Mouse (Mus musculus) embryonic facial prominence, embryonic 11.5 days (tissue): ENCODE measurements at regions not wholly inside any gene's neighbourhood (a gene's known extent, or its start where the extent isn't known, plus 50 kb on each side); places are given as distances from the start of the nearest gene placed in this dataset.
A peak's percentile ranks its signal among the peaks of the same experiment; 100 is the strongest.

Source experiments
- ATAC-seq: fragments of 200-750 bp; cut with Nextera tagmentation; replicated peaks from 2 replicates; pipeline ENCODE4 v1.8.0; 2017; ENCODE audit warnings: low read depth; ENCODE audit not compliant: insufficient number of reproducible peaks, low FRiP score, low TSS enrichment
- DNase-seq: peaks from one replicate; pipeline ENCODE4 v3.0.0-alpha.2; 2015; ENCODE audit warnings: low spot score
- H3K27ac ChIP-seq: fragments of 300-500 bp; sonication (generic); replicated peaks from 2 replicates; pipeline ENCODE4 v1.5.1; 2014; ENCODE audit warnings: mild to moderate bottlenecking, low read depth, low read length, control low read depth
- H3K27me3 ChIP-seq: fragments of 300-500 bp; sonication (generic); 2 replicates; pipeline ENCODE4 v1.6.1; 2014; ENCODE audit warnings: mild to moderate bottlenecking, low read length, moderate library complexity, mixed read lengths; ENCODE audit not compliant: control insufficient read depth, insufficient read depth
- H3K36me3 ChIP-seq: fragments of 300-500 bp; sonication (generic); replicated peaks from 2 replicates; pipeline ENCODE4 v1.6.1; 2014; ENCODE audit warnings: low read depth, mild to moderate bottlenecking, low read length, moderate library complexity, mixed read lengths; ENCODE audit not compliant: control insufficient read depth, insufficient read depth
- H3K4me1 ChIP-seq: fragments of 300-500 bp; sonication (generic); 2 replicates; pipeline ENCODE4 v1.6.1; 2014; ENCODE audit warnings: low read length, mixed read lengths; ENCODE audit not compliant: control insufficient read depth, insufficient read depth
- H3K4me2 ChIP-seq: fragments of 300-500 bp; sonication (generic); 2 replicates; pipeline ENCODE4 v1.6.1; 2014; ENCODE audit warnings: low read depth, mild to moderate bottlenecking, control low read depth, low read length, moderate library complexity
- H3K4me3 ChIP-seq: fragments of 300-500 bp; sonication (generic); 2 replicates; pipeline ENCODE4 v1.5.1; 2014; ENCODE audit warnings: low read depth, low read length, control low read depth
- H3K9ac ChIP-seq: fragments of 300-500 bp; sonication (generic); replicated peaks from 2 replicates; pipeline ENCODE4 v1.6.1; 2014; ENCODE audit warnings: mild to moderate bottlenecking, control low read depth, low read length
- H3K9me3 ChIP-seq: fragments of 300-500 bp; sonication (generic); replicated peaks from 2 replicates; pipeline ENCODE4 v1.6.1; 2016; ENCODE audit warnings: mild to moderate bottlenecking, low read length, inconsistent platforms, mixed read lengths; ENCODE audit not compliant: control insufficient read depth
- WGBS: fragments of 180-500 bp; shearing (Covaris S2); extraction: QIAGEN DNeasy Blood & Tissue Kit; methylation state at CpG from one replicate; pipeline ENCODE4 v1.1.7; 2014; 5-methylcytosine and 5-hydroxymethylcytosine counted together

- H3K4me3 ChIP-seq, result no peak overlapping the region
- H3K9ac ChIP-seq, result no peak overlapping the region
- DNase-seq (no peak), ATAC-seq (no peak)
- no peak overlapping the region for H3K27ac ChIP-seq
- H3K36me3 ChIP-seq, result no peaks in the 10 kb centered on the region
- no peaks in the 10 kb centered on the region for H3K4me1 ChIP-seq
- no peaks in the 10 kb centered on the region for H3K9me3 ChIP-seq
- H3K4me2 ChIP-seq, result no peak overlapping the region
- H3K27me3 ChIP-seq, result no peaks in the 10 kb centered on the region
Observed at GRCm38 (mm10) chr2:78094921-78095320, 148.7 kb upstream of the Cwc22 start.

DNA sequence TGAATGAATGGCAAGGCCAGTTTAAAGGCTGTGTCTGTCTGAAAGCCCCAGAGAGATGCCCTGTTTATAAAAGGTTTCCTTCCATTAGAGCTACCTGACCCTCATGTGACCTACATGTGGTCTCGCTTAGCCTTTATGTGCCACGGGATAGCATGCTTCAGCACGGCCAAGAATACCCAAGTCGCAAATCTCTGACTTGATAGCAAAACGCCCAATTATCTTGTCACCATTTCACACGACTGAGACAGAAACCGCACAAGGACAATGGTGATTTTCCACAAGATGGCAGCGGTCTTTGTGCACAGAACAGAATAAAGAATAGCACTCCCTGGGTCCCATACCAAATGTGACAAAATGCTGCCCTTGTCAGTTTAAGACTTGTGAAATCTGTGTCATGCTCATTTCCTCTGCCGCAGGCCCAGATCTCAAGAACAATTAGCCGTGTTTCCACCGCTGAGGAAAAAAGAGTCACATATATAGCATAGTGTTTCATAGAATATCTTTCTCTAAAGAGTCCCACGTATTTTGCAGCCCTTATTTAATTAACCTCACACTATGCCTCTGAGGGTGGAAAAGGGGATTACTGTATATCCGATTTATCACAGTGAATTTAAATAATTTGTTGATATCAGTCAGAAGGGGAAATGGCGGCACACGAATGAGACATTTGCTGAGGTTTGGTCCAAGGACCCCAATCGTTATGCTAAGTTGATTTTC lies 118.3 kb upstream of the Cwc22 start:
- H3K36me3 ChIP-seq, result no peaks in the 10 kb centered on the region
- H3K27ac ChIP-seq, result no peak overlapping the region
- DNase-seq (peak; percentile 78), ATAC-seq (0 out of 2 replicates have a peak, but pooled peaks have one; percentile 70)
- 27% methylated on average over 16 of the region's 16 CpGs for WGBS
- no peak overlapping the region for H3K4me3 ChIP-seq
- H3K4me1 ChIP-seq, result peaks cover 5% of the 10 kb centered on the region; the same call in 1 of the 2 replicates
- no peaks in the 10 kb centered on the region for H3K27me3 ChIP-seq
- no peak overlapping the region for H3K9ac ChIP-seq
- no peaks in the 10 kb centered on the region for H3K9me3 ChIP-seq
- H3K4me2 ChIP-seq, result no peak overlapping the region

- Histone ChIP-seq H3K4me3 (no peak overlapping the region), H3K9me3 (no peaks in the 10 kb centered on the region), H3K36me3 (no peaks in the 10 kb centered on the region), H3K27me3 (no peaks in the 10 kb centered on the region), H3K4me2 (no peak overlapping the region), H3K9ac (no peak overlapping the region), H3K4me1 (peaks cover 5% of the 10 kb centered on the region; the same call in 1 of the 2 replicates), H3K27ac (no peak overlapping the region)
- no peak for DNase-seq
- 64% methylated on average over 10 of the region's 10 CpGs for WGBS
- no peak for ATAC-seq
Observed at GRCm38 (mm10) chr2:78059801-78060416, 113.7 kb upstream of the Cwc22 start.

- 78% methylated on average over 2 of the region's 2 CpGs for WGBS
- no peak overlapping the region for H3K27ac ChIP-seq
- H3K4me2 ChIP-seq, result no peak overlapping the region
- no peaks in the 10 kb centered on the region for H3K36me3 ChIP-seq
- ATAC-seq (no peak), DNase-seq (no peak)
- H3K4me1 ChIP-seq, result no peaks in the 10 kb centered on the region; the same call in 1 of the 2 replicates
- no peak overlapping the region for H3K4me3 ChIP-seq
- H3K27me3 ChIP-seq, result no peaks in the 10 kb centered on the region
- H3K9me3 ChIP-seq, result no peaks in the 10 kb centered on the region
- no peak overlapping the region for H3K9ac ChIP-seq
Observed at GRCm38 (mm10) chr2:78058988-78059387, 112.8 kb upstream of the Cwc22 start.

GRCm38 (mm10) chr2:78053910-78054309 lies 107.7 kb upstream of the Cwc22 start:
- no peaks in the 10 kb centered on the region for H3K27me3 ChIP-seq
- DNase-seq (no peak), ATAC-seq (no peak)
- no peak overlapping the region for H3K4me3 ChIP-seq
- no peak overlapping the region for H3K27ac ChIP-seq
- H3K4me2 ChIP-seq, result no peak overlapping the region
- no peaks in the 10 kb centered on the region for H3K9me3 ChIP-seq
- 58% methylated on average over 3 of the region's 3 CpGs for WGBS
- no peak overlapping the region for H3K9ac ChIP-seq
- H3K36me3 ChIP-seq, result no peaks in the 10 kb centered on the region
- no peaks in the 10 kb centered on the region; the same call in 1 of the 2 replicates for H3K4me1 ChIP-seq

DNA sequence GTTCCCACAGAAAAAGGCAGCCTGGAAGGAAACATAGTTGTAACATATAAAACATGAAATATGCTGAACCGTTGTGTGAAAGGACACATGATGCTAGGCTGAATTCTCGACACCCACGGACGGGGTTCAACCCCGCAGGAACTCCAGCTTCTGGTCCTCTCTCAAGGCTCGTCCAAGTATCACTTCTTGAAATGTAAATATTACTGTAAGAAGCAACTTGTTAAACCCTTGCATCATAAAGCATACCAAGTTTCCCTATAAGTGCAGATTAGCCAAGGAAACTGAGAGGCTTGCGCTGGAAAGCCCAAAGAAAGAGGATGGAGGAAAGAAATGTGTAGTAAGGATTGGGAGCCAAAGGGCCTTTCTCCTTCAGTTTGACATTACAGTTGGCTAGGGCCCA lies 104.4 kb upstream of the Cwc22 start:
- Histone ChIP-seq H3K9ac (no peak overlapping the region), H3K27ac (no peak overlapping the region), H3K9me3 (no peaks in the 10 kb centered on the region), H3K4me2 (no peak overlapping the region), H3K27me3 (no peaks in the 10 kb centered on the region), H3K4me1 (no peaks in the 10 kb centered on the region; the same call in 1 of the 2 replicates), H3K36me3 (no peaks in the 10 kb centered on the region), H3K4me3 (no peak overlapping the region)
- WGBS, result 94% methylated on average over 7 of the region's 7 CpGs
- DNase-seq (no peak), ATAC-seq (no peak)

DNA sequence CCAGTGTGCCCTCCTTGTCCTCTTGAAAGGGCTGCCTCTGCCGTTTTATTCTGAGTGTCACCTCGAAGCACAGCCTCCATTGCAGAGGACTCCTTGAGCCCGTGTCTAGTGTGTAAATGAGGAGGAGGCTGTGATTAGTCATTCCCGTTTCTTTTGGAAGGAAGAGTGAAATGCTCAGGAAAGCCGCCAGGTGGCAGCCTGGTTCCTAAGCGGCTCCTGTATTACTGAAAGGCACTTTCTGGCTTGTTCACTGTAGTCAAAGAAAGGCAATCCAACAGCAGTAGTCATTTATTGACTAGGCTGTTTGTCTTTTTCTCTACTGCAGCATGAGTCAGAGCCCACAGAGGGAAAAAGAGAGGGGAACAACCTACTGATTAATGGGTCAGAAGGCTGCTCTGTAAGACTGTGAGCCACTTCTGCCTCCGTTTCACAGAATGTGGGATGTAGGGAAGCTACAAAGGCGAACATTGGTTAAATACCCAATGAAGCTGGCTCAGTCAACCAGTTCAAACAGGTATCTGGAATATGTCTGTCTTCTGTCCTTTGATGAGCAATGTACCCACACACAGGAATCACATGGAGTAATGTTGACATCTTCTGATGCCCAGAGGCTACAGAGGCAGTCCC lies 103.2 kb upstream of the Cwc22 start:
- DNase-seq, result peak; percentile 86
- peak overlapping the region; percentile 6; the same call in 1 of the 2 replicates for H3K4me3 ChIP-seq
- no peak overlapping the region for H3K27ac ChIP-seq
- no peaks in the 10 kb centered on the region for H3K36me3 ChIP-seq
- no peaks in the 10 kb centered on the region for H3K9me3 ChIP-seq
- H3K27me3 ChIP-seq, result no peaks in the 10 kb centered on the region
- WGBS, result 23% methylated on average over 8 of the region's 8 CpGs
- no peaks in the 10 kb centered on the region; the same call in 1 of the 2 replicates for H3K4me1 ChIP-seq
- ATAC-seq, result peak; percentile 71
- H3K9ac ChIP-seq, result no peak overlapping the region
- no peak overlapping the region for H3K4me2 ChIP-seq

DNA sequence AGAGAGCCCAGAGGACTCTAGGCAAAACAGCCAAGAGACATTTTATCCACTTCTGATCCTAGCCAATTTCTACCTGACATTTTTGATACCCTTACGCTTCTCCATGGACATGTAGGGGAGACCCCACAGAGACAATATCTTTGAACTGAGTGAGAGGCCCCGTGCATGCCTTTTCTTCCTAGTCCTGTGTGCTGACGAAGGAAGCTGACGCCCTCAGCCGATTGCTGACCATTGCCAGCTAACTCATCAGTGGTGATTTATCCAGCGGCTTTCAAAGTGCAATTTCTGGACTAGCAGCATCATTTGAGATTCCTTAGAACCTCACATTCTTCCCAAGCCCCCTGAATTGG lies 102.5 kb upstream of the Cwc22 start:
- DNase-seq (no peak), ATAC-seq (no peak)

More for the DNA sequence above, 102.5 kb upstream of the Cwc22 start:
- no peaks in the 10 kb centered on the region for H3K27me3 ChIP-seq
- no peak overlapping the region for H3K4me2 ChIP-seq
- H3K4me1 ChIP-seq, result no peaks in the 10 kb centered on the region; the same call in 1 of the 2 replicates
- WGBS, result 59% methylated on average over 6 of the region's 6 CpGs
- H3K36me3 ChIP-seq, result no peaks in the 10 kb centered on the region
- H3K27ac ChIP-seq, result no peak overlapping the region
- no peak overlapping the region for H3K4me3 ChIP-seq
- no peak overlapping the region for H3K9ac ChIP-seq
- no peaks in the 10 kb centered on the region for H3K9me3 ChIP-seq
